Mouse (Mus musculus): ENCODE measurements around the gene Npas2. TPM values are rescaled to one million over a fixed set of nuclear protein-coding genes. Genes with fewer than 3 reads are reported as not detected.
A peak's percentile ranks its signal among the peaks of the same experiment; 100 is the strongest.

The Npas2 gene
- polyA plus RNA-seq, 1 experiment from 2014 or later, result 2.0 TPM

DNA sequence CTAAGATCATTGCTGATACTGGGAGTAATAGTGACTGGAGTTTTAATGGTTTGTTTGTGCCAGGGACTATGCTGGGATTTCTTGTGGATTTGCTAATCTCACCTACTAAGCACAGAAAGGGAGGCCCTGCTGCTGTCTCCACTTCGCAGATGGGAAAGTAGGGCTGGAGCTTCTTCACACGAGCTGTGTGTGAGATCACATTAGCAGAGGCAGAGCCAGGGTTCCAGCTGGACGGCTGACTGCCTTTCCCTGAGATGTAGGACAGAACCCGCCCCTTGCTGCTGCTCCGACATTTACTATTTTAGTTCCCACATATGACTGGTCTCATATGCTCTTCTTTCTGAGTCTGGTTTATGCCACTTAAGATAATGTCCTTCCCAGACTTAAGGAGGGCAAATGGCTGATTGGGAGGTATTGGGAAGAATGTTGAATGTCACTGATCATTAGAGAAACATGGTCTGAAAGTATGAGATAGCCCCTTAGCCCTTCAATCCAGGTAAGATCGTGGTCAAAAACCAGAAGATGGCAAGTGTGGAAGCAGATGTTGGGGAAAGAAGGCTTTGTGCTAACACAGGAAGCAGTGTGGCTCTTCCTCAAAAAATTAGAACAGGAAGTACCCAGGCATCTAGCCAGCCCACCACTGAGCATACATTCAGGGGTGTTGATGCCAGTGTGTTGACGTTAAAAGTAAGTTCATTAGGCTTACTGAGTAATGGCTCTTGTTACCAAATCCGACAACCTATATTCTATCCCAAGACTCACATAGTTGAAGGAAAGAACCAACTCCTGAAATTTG, 66.8 kb downstream of the Npas2 start:
- no peaks in the 10 kb centered on the region for H3K9me3 ChIP-seq (ENCODE audit: control insufficient read depth, low read length)
- no peak overlapping the region for H3K9ac ChIP-seq (ENCODE audit: low read length)
- no peaks in the 10 kb centered on the region for H3K4me1 ChIP-seq (replicated peaks; ENCODE audit: control insufficient read depth, insufficient read depth, low read length)
- 63% methylated on average over 8 of the region's 8 CpGs for WGBS
- no peak overlapping the region for H3K27ac ChIP-seq (ENCODE audit: low read length)
- no peaks in the 10 kb centered on the region for H3K36me3 ChIP-seq (ENCODE audit: control insufficient read depth, insufficient read depth, low read length)
- H3K4me3 ChIP-seq (ENCODE audit: low read length), result no peak overlapping the region
- no peak overlapping the region for H3K4me2 ChIP-seq (ENCODE audit: low read depth, low read length)
- H3K27me3 ChIP-seq (ENCODE audit: control insufficient read depth, insufficient read depth, low read depth, low read length), result no peaks in the 10 kb centered on the region
- no peak for ATAC-seq (ENCODE audit: low read depth)

DNA sequence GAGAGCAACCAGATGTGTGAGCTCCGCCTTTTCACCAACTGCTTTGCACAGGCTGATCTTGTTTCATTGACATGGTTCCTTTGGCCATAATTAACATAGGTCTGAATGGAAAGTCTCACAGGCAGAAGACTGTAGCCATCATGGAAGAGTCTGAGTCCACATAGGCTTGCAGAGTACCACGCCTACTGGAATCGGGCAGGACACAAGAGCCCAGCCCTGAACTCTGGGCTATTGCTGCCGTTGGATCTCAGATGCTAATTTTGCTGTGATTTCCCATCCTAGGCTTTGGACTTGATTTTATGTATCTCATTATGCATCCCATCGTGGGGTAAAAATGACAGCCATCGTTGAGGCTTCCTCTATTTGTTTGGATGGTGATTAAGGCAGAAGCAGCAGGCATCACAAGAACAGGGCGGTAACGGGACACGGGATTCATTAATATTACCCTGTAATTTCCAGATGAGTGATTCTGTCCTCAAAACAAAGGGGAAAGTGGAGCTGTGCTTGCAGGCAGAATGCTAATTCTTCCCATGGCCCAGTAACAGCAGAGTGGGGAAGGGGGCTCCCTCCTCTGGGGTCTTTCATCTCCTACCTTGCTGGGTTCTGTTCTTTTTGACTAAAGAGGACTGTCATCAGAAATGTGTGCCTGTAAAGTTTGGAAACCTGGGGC, 73.4 kb downstream of the Npas2 start:
- no peak overlapping the region for H3K27ac ChIP-seq (ENCODE audit: low read length)
- no peaks in the 10 kb centered on the region for H3K36me3 ChIP-seq (ENCODE audit: control insufficient read depth, insufficient read depth, low read length)
- no peaks in the 10 kb centered on the region for H3K9me3 ChIP-seq (ENCODE audit: control insufficient read depth, low read length)
- no peak overlapping the region for H3K4me2 ChIP-seq (ENCODE audit: low read depth, low read length)
- H3K4me1 ChIP-seq (replicated peaks; ENCODE audit: control insufficient read depth, insufficient read depth, low read length), result no peaks in the 10 kb centered on the region
- H3K9ac ChIP-seq (ENCODE audit: low read length), result no peak overlapping the region
- no peak overlapping the region for H3K4me3 ChIP-seq (ENCODE audit: low read length)
- WGBS, result 88% methylated on average over 9 of the region's 9 CpGs
- no peak for ATAC-seq (ENCODE audit: low read depth)
- no peaks in the 10 kb centered on the region for H3K27me3 ChIP-seq (ENCODE audit: control insufficient read depth, insufficient read depth, low read depth, low read length)

DNA sequence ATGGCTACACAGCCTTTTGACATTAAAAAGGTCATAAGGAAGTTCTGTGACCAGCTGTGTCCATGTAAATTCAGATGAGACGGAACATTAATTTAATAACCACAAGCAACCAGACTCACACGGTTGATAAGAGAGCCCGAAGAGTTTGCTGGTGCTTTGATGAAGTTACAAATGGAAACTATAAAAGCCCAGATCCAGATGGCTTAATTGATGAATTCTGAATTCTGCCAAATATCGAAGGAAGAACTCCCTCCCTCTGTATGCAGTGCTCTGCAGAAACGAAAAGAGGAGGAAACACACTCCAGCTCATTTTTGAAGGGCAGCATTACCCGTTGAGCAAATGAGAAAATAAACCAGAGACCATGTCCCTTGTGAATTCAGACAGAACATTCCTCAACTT, 79.4 kb downstream of the Npas2 start:
- Histone ChIP-seq H3K4me1 (replicated peaks; ENCODE audit: control insufficient read depth, insufficient read depth, low read length) (no peaks in the 10 kb centered on the region), H3K36me3 (ENCODE audit: control insufficient read depth, insufficient read depth, low read length) (no peaks in the 10 kb centered on the region), H3K4me3 (ENCODE audit: low read length) (no peak overlapping the region), H3K9ac (ENCODE audit: low read length) (no peak overlapping the region), H3K27me3 (ENCODE audit: control insufficient read depth, insufficient read depth, low read depth, low read length) (no peaks in the 10 kb centered on the region), H3K9me3 (ENCODE audit: control insufficient read depth, low read length) (no peaks in the 10 kb centered on the region), H3K4me2 (ENCODE audit: low read depth, low read length) (no peak overlapping the region), H3K27ac (ENCODE audit: low read length) (no peak overlapping the region)
- ATAC-seq (ENCODE audit: low read depth), result no peak
- WGBS, result 60% methylated on average over 6 of the region's 6 CpGs

DNA sequence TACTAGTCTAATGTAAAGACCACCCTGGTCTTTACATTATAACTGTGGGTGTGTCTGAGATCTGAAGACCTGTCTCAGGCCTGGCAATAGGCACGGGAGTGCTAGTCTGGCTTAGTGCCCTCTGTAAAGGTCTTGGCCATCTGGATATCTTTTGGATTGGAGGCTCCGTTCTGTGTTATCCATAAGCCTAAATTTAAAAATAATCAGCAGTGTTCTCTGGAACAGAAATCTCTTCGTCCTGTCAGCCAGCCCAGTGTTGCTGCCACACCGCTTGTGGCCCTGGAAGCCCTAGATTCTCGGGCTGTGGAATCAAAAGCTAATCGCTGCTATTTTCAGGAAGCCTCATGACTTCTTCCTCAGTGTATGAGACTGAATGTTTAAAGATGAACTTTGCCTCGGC, 86.9 kb downstream of the Npas2 start:
- Histone ChIP-seq H3K4me3 (ENCODE audit: low read length) (no peak overlapping the region), H3K27ac (ENCODE audit: low read length) (no peak overlapping the region), H3K9me3 (ENCODE audit: control insufficient read depth, low read length) (no peaks in the 10 kb centered on the region), H3K4me2 (ENCODE audit: low read depth, low read length) (no peak overlapping the region), H3K4me1 (replicated peaks; ENCODE audit: control insufficient read depth, insufficient read depth, low read length) (peaks cover 9% of the 10 kb centered on the region), H3K36me3 (ENCODE audit: control insufficient read depth, insufficient read depth, low read length) (no peaks in the 10 kb centered on the region), H3K27me3 (ENCODE audit: control insufficient read depth, insufficient read depth, low read depth, low read length) (no peaks in the 10 kb centered on the region), H3K9ac (ENCODE audit: low read length) (no peak overlapping the region)
- 67% methylated on average over 7 of the region's 7 CpGs for WGBS
- no peak for ATAC-seq (ENCODE audit: low read depth)

DNA sequence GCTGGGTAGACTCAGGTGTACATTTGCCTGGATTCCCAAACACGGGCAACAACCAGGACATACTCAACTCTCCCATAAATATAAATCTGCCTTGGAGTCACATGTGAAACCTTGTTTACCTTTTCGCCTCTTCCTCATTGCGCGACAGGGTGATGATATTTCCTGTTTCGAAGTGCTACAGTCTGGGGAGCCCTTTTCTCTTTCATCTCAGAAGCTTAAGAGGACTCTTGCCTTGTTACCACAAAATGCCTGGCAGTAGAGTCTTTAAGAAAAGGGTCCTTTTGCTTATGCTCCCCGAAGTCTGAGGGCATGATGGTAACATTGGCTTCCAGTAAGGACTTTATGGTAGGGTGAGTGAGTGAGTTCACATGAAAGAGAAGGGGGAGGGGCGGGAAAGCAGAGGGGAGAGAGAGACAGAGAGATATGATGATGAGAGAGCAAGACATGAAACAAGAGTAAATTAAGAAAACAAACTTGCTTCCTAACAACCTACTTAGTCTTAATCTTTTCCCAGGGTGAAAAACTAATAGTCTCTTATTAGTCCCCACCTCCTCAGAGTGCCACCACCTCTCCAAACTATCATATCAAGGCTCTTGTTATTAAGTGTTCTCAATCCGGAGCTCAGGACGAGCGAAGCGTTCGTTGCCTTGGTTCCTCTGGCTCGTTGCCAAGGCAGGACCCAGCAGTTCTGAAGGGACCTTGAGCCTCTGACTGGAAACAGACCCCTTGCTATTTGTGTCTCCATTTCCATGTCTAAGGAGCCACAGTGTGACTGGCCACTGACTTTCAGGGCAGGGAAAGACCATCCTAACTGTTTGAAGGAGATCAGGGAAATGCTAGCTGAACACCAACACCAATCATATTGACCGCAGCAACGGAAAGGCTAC, 87.7 kb downstream of the Npas2 start:
- Histone ChIP-seq H3K9ac (ENCODE audit: low read length) (no peak overlapping the region), H3K27ac (ENCODE audit: low read length) (no peak overlapping the region), H3K36me3 (ENCODE audit: control insufficient read depth, insufficient read depth, low read length) (no peaks in the 10 kb centered on the region), H3K4me1 (replicated peaks; ENCODE audit: control insufficient read depth, insufficient read depth, low read length) (peaks cover 9% of the 10 kb centered on the region), H3K4me2 (ENCODE audit: low read depth, low read length) (no peak overlapping the region), H3K9me3 (ENCODE audit: control insufficient read depth, low read length) (no peaks in the 10 kb centered on the region), H3K27me3 (ENCODE audit: control insufficient read depth, insufficient read depth, low read depth, low read length) (no peaks in the 10 kb centered on the region), H3K4me3 (ENCODE audit: low read length) (no peak overlapping the region)
- peak; percentile 73 for ATAC-seq (ENCODE audit: low read depth)
- 29% methylated on average over 15 of the region's 15 CpGs for WGBS

DNA sequence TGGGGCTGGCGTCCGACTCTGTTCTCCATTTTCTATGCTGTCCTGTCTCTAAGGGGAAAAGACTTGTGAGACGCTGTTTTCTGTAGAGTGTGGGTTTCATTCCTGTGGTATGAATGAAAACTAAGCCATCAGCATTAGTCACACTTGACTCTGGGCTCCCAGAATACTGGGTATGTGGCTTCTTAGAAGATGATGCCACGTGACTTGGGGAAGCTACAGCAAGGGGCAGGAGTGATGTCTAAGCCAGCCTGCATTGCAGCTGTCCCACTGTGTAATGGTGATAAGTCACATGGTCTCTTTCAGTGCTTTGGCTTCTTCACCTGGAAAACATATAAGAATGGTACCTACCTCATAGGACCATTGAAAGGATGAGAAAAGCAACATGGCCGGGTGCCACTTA, 88.4 kb downstream of the Npas2 start:
- ATAC-seq (ENCODE audit: low read depth), result no peak
- H3K4me1 ChIP-seq (replicated peaks; ENCODE audit: control insufficient read depth, insufficient read depth, low read length), result peaks cover 9% of the 10 kb centered on the region
- H3K9ac ChIP-seq (ENCODE audit: low read length), result no peak overlapping the region
- no peaks in the 10 kb centered on the region for H3K36me3 ChIP-seq (ENCODE audit: control insufficient read depth, insufficient read depth, low read length)
- H3K4me3 ChIP-seq (ENCODE audit: low read length), result no peak overlapping the region
- no peak overlapping the region for H3K4me2 ChIP-seq (ENCODE audit: low read depth, low read length)
- no peaks in the 10 kb centered on the region for H3K27me3 ChIP-seq (ENCODE audit: control insufficient read depth, insufficient read depth, low read depth, low read length)
- H3K9me3 ChIP-seq (ENCODE audit: control insufficient read depth, low read length), result no peaks in the 10 kb centered on the region
- WGBS, result 72% methylated on average over 5 of the region's 5 CpGs
- no peak overlapping the region for H3K27ac ChIP-seq (ENCODE audit: low read length)

DNA sequence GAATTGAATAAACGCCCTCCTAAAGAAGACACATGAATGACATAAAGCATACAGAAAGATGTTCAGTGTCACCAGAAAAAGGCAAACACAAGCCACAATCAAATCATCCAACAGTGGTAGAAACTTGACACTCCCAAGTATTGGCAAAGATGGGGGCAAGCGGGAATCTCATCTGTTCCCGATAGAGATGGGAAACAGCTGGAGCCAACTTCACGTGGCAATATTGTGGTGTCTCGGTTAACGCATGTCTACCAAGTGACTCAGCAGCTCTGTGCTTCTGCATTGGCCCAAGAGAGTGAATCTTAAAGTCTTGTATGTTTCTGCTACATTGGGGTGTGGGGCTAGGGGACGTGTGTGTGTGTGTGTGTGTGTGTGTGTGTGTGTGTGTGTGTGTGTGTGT, 89.8 kb downstream of the Npas2 start:
- H3K27ac ChIP-seq (ENCODE audit: low read length), result no peak overlapping the region
- H3K27me3 ChIP-seq (ENCODE audit: control insufficient read depth, insufficient read depth, low read depth, low read length), result no peaks in the 10 kb centered on the region
- no peaks in the 10 kb centered on the region for H3K36me3 ChIP-seq (ENCODE audit: control insufficient read depth, insufficient read depth, low read length)
- peak; percentile 42; the same call in 1 of the 2 replicates for ATAC-seq (ENCODE audit: low read depth)
- H3K9me3 ChIP-seq (ENCODE audit: control insufficient read depth, low read length), result no peaks in the 10 kb centered on the region
- no peak overlapping the region for H3K9ac ChIP-seq (ENCODE audit: low read length)
- no peak overlapping the region for H3K4me2 ChIP-seq (ENCODE audit: low read depth, low read length)
- 45% methylated on average over 7 of the region's 7 CpGs for WGBS
- no peak overlapping the region for H3K4me3 ChIP-seq (ENCODE audit: low read length)
- peaks cover 9% of the 10 kb centered on the region for H3K4me1 ChIP-seq (replicated peaks; ENCODE audit: control insufficient read depth, insufficient read depth, low read length)

DNA sequence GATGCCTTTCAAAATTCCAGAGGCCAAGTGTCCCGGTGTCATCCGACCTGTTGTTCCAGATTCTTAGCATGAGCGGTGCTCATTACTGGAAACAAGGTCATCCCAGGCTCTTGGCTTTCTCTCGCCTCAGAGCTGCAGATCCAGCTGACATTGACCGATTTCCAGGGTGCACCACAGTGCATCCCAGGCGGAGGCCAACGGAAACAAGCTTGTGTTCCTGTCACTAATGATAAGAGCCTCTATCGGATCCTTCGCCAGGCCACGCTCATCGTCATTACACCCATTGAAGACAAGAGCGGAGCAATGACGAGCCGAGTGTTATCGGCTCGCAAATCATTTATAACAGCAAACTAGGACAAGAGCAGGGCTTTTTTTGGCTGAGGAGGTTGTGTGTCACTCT, 91.3 kb downstream of the Npas2 start:
- H3K4me2 ChIP-seq (ENCODE audit: low read depth, low read length), result no peak overlapping the region
- ATAC-seq (ENCODE audit: low read depth), result peak; percentile 21; the same call in 1 of the 2 replicates
- WGBS, result 43% methylated on average over 16 of the region's 16 CpGs
- H3K4me3 ChIP-seq (ENCODE audit: low read length), result no peak overlapping the region
- H3K9me3 ChIP-seq (ENCODE audit: control insufficient read depth, low read length), result no peaks in the 10 kb centered on the region
- no peaks in the 10 kb centered on the region for H3K27me3 ChIP-seq (ENCODE audit: control insufficient read depth, insufficient read depth, low read depth, low read length)
- no peaks in the 10 kb centered on the region for H3K36me3 ChIP-seq (ENCODE audit: control insufficient read depth, insufficient read depth, low read length)
- H3K4me1 ChIP-seq (replicated peaks; ENCODE audit: control insufficient read depth, insufficient read depth, low read length), result peaks cover 9% of the 10 kb centered on the region
- H3K9ac ChIP-seq (ENCODE audit: low read length), result no peak overlapping the region
- no peak overlapping the region for H3K27ac ChIP-seq (ENCODE audit: low read length)

DNA sequence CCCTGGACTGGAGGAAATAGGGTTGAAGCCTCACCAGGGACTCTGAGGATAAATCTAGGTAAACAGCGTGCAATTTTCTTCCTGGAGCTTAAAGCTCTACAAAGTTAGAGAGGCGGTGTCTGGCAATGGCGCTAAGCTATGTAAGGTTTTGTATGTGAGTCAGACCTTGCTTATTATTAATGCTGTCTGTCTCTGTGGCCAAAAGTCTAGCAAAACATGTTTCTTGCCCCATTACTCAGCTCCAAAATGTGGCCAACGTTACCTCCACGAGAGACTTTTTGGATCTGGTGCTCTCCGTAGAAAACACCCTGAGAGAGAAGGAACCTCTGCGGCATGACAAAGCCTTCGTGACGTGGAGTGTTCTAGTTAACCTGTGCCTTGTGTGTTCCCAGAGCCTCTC, 93.5 kb downstream of the Npas2 start:
- 94% methylated on average over 9 of the region's 9 CpGs for WGBS
- H3K4me1 ChIP-seq (replicated peaks; ENCODE audit: control insufficient read depth, insufficient read depth, low read length), result no peaks in the 10 kb centered on the region; the same call in 1 of the 2 replicates
- H3K36me3 ChIP-seq (ENCODE audit: control insufficient read depth, insufficient read depth, low read length), result no peaks in the 10 kb centered on the region
- no peak for ATAC-seq (ENCODE audit: low read depth)
- no peak overlapping the region for H3K9ac ChIP-seq (ENCODE audit: low read length)
- H3K27me3 ChIP-seq (ENCODE audit: control insufficient read depth, insufficient read depth, low read depth, low read length), result no peaks in the 10 kb centered on the region
- no peak overlapping the region for H3K27ac ChIP-seq (ENCODE audit: low read length)
- H3K9me3 ChIP-seq (ENCODE audit: control insufficient read depth, low read length), result no peaks in the 10 kb centered on the region
- no peak overlapping the region for H3K4me2 ChIP-seq (ENCODE audit: low read depth, low read length)
- H3K4me3 ChIP-seq (ENCODE audit: low read length), result no peak overlapping the region
